ENCODE assay signal across 8 mouse cellular contexts in genomic region chr11:79339234-79339807, GRCm38 (mm10). TPM values are rescaled to one million over a fixed set of nuclear protein-coding genes. Genes with fewer than 3 reads are reported as not detected.
DNase-seq lines count a peak whose midpoint lies in the region; ATAC-seq lines count a peak whose summit lies in the region.

TSS of gene Nf1 (plus strand) at chr11:79339693.

- peak within 1 kb of the TSS; percentile 90 for H3K4me3 ChIP-seq in intestine, embryonic 14.5 days (ENCODE audit: low read depth, low read length)

- peak; percentile 93 for ATAC-seq in intestine, embryonic 14.5 days (replicated peaks; ENCODE audit: low FRiP score, low TSS enrichment, low read depth)

- intact Hi-C loops in left cerebral cortex, postnatal 14 days (cut with DNase I) = no loop called here

- H3K4me1 ChIP-seq in intestine, embryonic 14.5 days (replicated peaks; ENCODE audit: control insufficient read depth, insufficient read depth, low read length) = peaks cover 8% of the 10 kb centered on the region

- H3K9me3 ChIP-seq in intestine, embryonic 14.5 days (ENCODE audit: control insufficient read depth, low read length) = no peaks in the 10 kb centered on the region

- peak within 1 kb of the TSS; percentile 90 for H3K27ac ChIP-seq in intestine, embryonic 14.5 days (ENCODE audit: low read depth)

- H3K9ac ChIP-seq in intestine, embryonic 14.5 days (ENCODE audit: low read length) = peak within 1 kb of the TSS; percentile 93

- no peaks in the 10 kb centered on the region; the same call in 1 of the 2 replicates for H3K36me3 ChIP-seq in intestine, embryonic 14.5 days (ENCODE audit: control insufficient read depth, insufficient read depth, low read length)

- under 1% methylated on average over 39 of the region's 49 CpGs for WGBS in intestine, embryonic 14.5 days

- H3K27me3 ChIP-seq in intestine, embryonic 14.5 days (replicated peaks; ENCODE audit: control insufficient read depth, insufficient read depth, low read length) = no peaks in the 10 kb centered on the region

- H3K4me2 ChIP-seq in intestine, embryonic 14.5 days (ENCODE audit: low read length) = peak within 1 kb of the TSS; percentile 73

- peak; percentile 97 to 99 for DNase-seq in adrenal gland, adult (ENCODE audit: inconsistent age in 2 of 2, low spot score in 1 of 2)
- DNase-seq in embryo, embryonic 10.5 days (ENCODE audit: low spot score) = peak; percentile 97
- peak; percentile 94 for DNase-seq in gastrocnemius, postnatal 25 days
- DNase-seq in intestine, embryonic 14.5 days (ENCODE audit: low spot score) = peak; percentile 98
- peak; percentile 96 for DNase-seq in left cerebral cortex, postnatal 14 days (ENCODE audit: low spot score in 2 of 2)
- peak; percentile 98 for DNase-seq in mesoderm, embryonic 11.5 days (ENCODE audit: low read depth, low spot score)
- peak; percentile 92 for DNase-seq in right cerebral cortex, postnatal 36 days (ENCODE audit: low spot score in 2 of 2)
- peak; percentile 97 for DNase-seq in yolk sac, embryonic 10.5 days (ENCODE audit: low spot score)

RNA-seq across cellular contexts. Expression of gene Nf1, which starts in this region (rescaled TPM):
- 10 to 100 TPM; 15.8 to 17.4 TPM for total RNA-seq in gastrocnemius, postnatal 25 days (2021)
- 10.0 and 10.9 TPM in 2 replicates for polyA plus RNA-seq in intestine, embryonic 14.5 days (2014; fragmentation: Nextera tagmentation; extraction: Ambion mirVana)
- 100 to 1,000 TPM; 112 to 119 TPM for total RNA-seq in left cerebral cortex, postnatal 14 days (2021)

Comparison
In these comparisons a context has a peak if more than half of its experiments do, and no peak if none do; other contexts are left out.
1. Peak in every context shown above with its lines: DNase-seq, ATAC-seq, H3K4me3 ChIP-seq and H3K27ac ChIP-seq.
2. RNA of gene Nf1 (total RNA-seq): 112 to 119 TPM in left cerebral cortex, postnatal 14 days; 15.8 to 17.4 TPM in gastrocnemius, postnatal 25 days; every median in the first group is over 4 times any median in the second.